21 mouse cellular contexts compared by ENCODE assay signal in genomic region chr7:34308586-34308985, GRCm38 (mm10). TPM values are rescaled to one million over a fixed set of nuclear protein-coding genes. Genes with fewer than 3 reads are reported as not detected.
A peak's percentile ranks its signal among the peaks of the same experiment; 100 is the strongest.
DNase-seq lines count a peak whose midpoint lies in the region; ATAC-seq and TF ChIP-seq lines count a peak whose summit lies in the region.
"Had no signal": no experiment of that assay in that cellular context is flagged by ENCODE, and none has a peak within 500 bp of the region (broad histone marks: within the 10 kb centered on the region; RNA-seq: fewer than 3 reads in every experiment).

No protein-coding gene starts in this region.

- H3K4me1 ChIP-seq in heart, embryonic 12.5 days (replicated peaks), result peaks cover 61% of the 10 kb centered on the region
- peaks cover 11% of the 10 kb centered on the region for H3K4me1 ChIP-seq in kidney, postnatal 0 days (replicated peaks; ENCODE audit: insufficient read depth, low read length)
- peaks cover 29% of the 10 kb centered on the region for H3K4me1 ChIP-seq in lung, embryonic 16.5 days (replicated peaks; ENCODE audit: control insufficient read depth, insufficient read depth, low read length)
- peaks cover 31% of the 10 kb centered on the region for H3K4me1 ChIP-seq in liver, embryonic 15.5 days (replicated peaks)

- no peak for ATAC-seq in heart, embryonic 12.5 days (ENCODE audit: insufficient number of reproducible peaks, low FRiP score)
- ATAC-seq in kidney, postnatal 0 days (replicated peaks; ENCODE audit: low FRiP score, low read depth), result no peak
- no peak for ATAC-seq in lung, embryonic 16.5 days (ENCODE audit: low read depth)
- ATAC-seq in liver, embryonic 15.5 days (ENCODE audit: insufficient read depth), result no peak
- ATAC-seq: hindbrain, postnatal 0 days; midbrain, embryonic 15.5 days had no signal

- 0 out of 2 replicates have a peak overlapping the region, but pooled peaks have one; percentile 16 for H3K9ac ChIP-seq in heart, embryonic 12.5 days
- no peak overlapping the region for H3K9ac ChIP-seq in kidney, postnatal 0 days (ENCODE audit: low read depth, low read length)
- H3K9ac ChIP-seq in lung, embryonic 16.5 days (ENCODE audit: low read length), result no peak overlapping the region
- H3K9ac ChIP-seq in liver, embryonic 15.5 days, result no peak overlapping the region
- H3K9ac ChIP-seq: embryonic facial prominence, embryonic 12.5 days; midbrain, embryonic 15.5 days; stomach, embryonic 15.5 days had no signal

- peaks cover 5% of the 10 kb centered on the region; the same call in 1 of the 2 replicates for H3K36me3 ChIP-seq in heart, embryonic 12.5 days
- H3K36me3 ChIP-seq in kidney, postnatal 0 days (ENCODE audit: insufficient read depth, low read length), result no peaks in the 10 kb centered on the region
- H3K36me3 ChIP-seq in lung, embryonic 16.5 days (ENCODE audit: control insufficient read depth, insufficient read depth, low read length), result no peaks in the 10 kb centered on the region
- H3K36me3 ChIP-seq in liver, embryonic 15.5 days (replicated peaks), result 0 out of 2 replicates have a peak, but pooled peaks cover 4% of the 10 kb centered on the region
- H3K36me3 ChIP-seq: embryonic facial prominence, embryonic 12.5 days; midbrain, embryonic 15.5 days; stomach, embryonic 15.5 days had no signal

- peak overlapping the region; percentile 42 for H3K4me2 ChIP-seq in heart, embryonic 12.5 days
- H3K4me2 ChIP-seq in kidney, postnatal 0 days (ENCODE audit: low read length), result peak overlapping the region; percentile 22; the same call in 1 of the 2 replicates
- peak overlapping the region; percentile 28; the same call in 1 of the 2 replicates for H3K4me2 ChIP-seq in lung, embryonic 16.5 days (ENCODE audit: low read depth, low read length)
- H3K4me2 ChIP-seq in liver, embryonic 15.5 days, result no peak overlapping the region
- H3K4me2 ChIP-seq: embryonic facial prominence, embryonic 12.5 days; midbrain, embryonic 15.5 days; stomach, embryonic 15.5 days had no signal

- H3K27me3 ChIP-seq in heart, embryonic 12.5 days (replicated peaks), result no peaks in the 10 kb centered on the region
- H3K27me3 ChIP-seq in kidney, postnatal 0 days (ENCODE audit: insufficient read depth, low read length), result no peaks in the 10 kb centered on the region
- H3K27me3 ChIP-seq in lung, embryonic 16.5 days (ENCODE audit: control insufficient read depth, insufficient read depth, low read depth, low read length), result no peaks in the 10 kb centered on the region
- no peaks in the 10 kb centered on the region for H3K27me3 ChIP-seq in liver, embryonic 15.5 days
- H3K27me3 ChIP-seq: embryonic facial prominence, embryonic 12.5 days; midbrain, embryonic 15.5 days; stomach, embryonic 15.5 days had no signal

- no peak for TF ChIP-seq CTCF in kidney, postnatal 0 days (IDR thresholded peaks at IDR 0.05; ENCODE audit: low read depth)

- 17% methylated on average over 5 of the region's 5 CpGs for WGBS in heart, embryonic 12.5 days
- WGBS in kidney, postnatal 0 days, result 70% methylated on average over 5 of the region's 5 CpGs
- WGBS in lung, embryonic 16.5 days, result 39% methylated on average over 5 of the region's 5 CpGs
- WGBS in liver, embryonic 15.5 days (ENCODE audit: insufficient replicate concordance), result 63% methylated on average over 5 of the region's 5 CpGs

- H3K9me3 ChIP-seq in heart, embryonic 12.5 days (replicated peaks), result no peaks in the 10 kb centered on the region
- no peaks in the 10 kb centered on the region for H3K9me3 ChIP-seq in kidney, postnatal 0 days (replicated peaks; ENCODE audit: low read length)
- H3K9me3 ChIP-seq in lung, embryonic 16.5 days (ENCODE audit: control insufficient read depth, low read length), result no peaks in the 10 kb centered on the region
- no peaks in the 10 kb centered on the region for H3K9me3 ChIP-seq in liver, embryonic 15.5 days (replicated peaks)
- H3K9me3 ChIP-seq: embryonic facial prominence, embryonic 12.5 days; midbrain, embryonic 15.5 days; stomach, embryonic 15.5 days had no signal

- no peak for DNase-seq in heart, adult 8-10 months (ENCODE audit: low spot score)
- DNase-seq in kidney, postnatal 0 days (ENCODE audit: low spot score), result no peak
- no peak for DNase-seq in kidney, postnatal 14 days
- DNase-seq in lung, postnatal 36 days, result no peak
- DNase-seq in adrenal gland, postnatal 10 days, result no peak
- DNase-seq: cerebellum, adult 11-12 months; kidney, postnatal 4 days; layer of hippocampus, postnatal 36 days; right cerebral cortex, adult 18-20 months; spleen, adult 18-20 months; thymus, postnatal 36 days had no signal

- peak overlapping the region; percentile 80 for H3K27ac ChIP-seq in heart, embryonic 12.5 days (ENCODE audit: poor library complexity, severe bottlenecking)
- peak overlapping the region; percentile 51; the same call in 1 of the 2 replicates for H3K27ac ChIP-seq in kidney, postnatal 0 days
- H3K27ac ChIP-seq in lung, embryonic 16.5 days (ENCODE audit: low read length), result peak overlapping the region; percentile 65
- H3K27ac ChIP-seq in liver, embryonic 15.5 days (replicated peaks), result 0 out of 2 replicates have a peak overlapping the region, but pooled peaks have one; percentile 19
- H3K27ac ChIP-seq: embryonic facial prominence, embryonic 12.5 days; hindbrain, postnatal 0 days; midbrain, embryonic 15.5 days; stomach, embryonic 15.5 days had no signal

- H3K4me3 ChIP-seq in heart, embryonic 12.5 days, result no peak overlapping the region
- no peak overlapping the region for H3K4me3 ChIP-seq in kidney, postnatal 0 days (replicated peaks; ENCODE audit: low read depth, low read length)
- no peak overlapping the region for H3K4me3 ChIP-seq in lung, embryonic 16.5 days (ENCODE audit: low read length)
- H3K4me3 ChIP-seq in liver, embryonic 15.5 days (replicated peaks), result no peak overlapping the region
- H3K4me3 ChIP-seq: embryonic facial prominence, embryonic 12.5 days; midbrain, embryonic 15.5 days; stomach, embryonic 15.5 days had no signal

RNA-seq across cellular contexts. Expression of gene 4931406P16Rik, which starts 4.8 kb away (rescaled TPM):
- polyA plus RNA-seq in heart, embryonic 12.5 days (2016; fragmentation: Nextera tagmentation; extraction: Ambion mirVana), result 50.3 and 53.7 TPM in 2 replicates
- 10 to 100 TPM; 38.7 to 43.4 (median 41.0) TPM for total RNA-seq in heart, adult 8-10 months (2022)
- polyA plus RNA-seq in kidney, postnatal 0 days (2015; fragmentation: Nextera tagmentation; extraction: Ambion mirVana), result 39.1 and 41.2 TPM in 2 replicates
- 57.6 and 63.8 TPM in 2 replicates for polyA plus RNA-seq in lung, embryonic 16.5 days (2015; fragmentation: Nextera tagmentation; extraction: Ambion mirVana)
- polyA plus RNA-seq in liver, embryonic 15.5 days (2015; fragmentation: Nextera tagmentation; extraction: Ambion mirVana), result 12.9 and 14.4 TPM in 2 replicates
- 100 to 1,000 TPM in 1 of 2 experiments, 10 to 100 TPM in 1; 89.4 to 114 TPM for total RNA-seq in adrenal gland, postnatal 10 days (2021)

RNA-seq across cellular contexts. Expression of gene Gm6096, which starts 57.7 kb away (rescaled TPM):
- polyA plus RNA-seq in heart, embryonic 12.5 days (2016; fragmentation: Nextera tagmentation; extraction: Ambion mirVana), result 0.86 TPM in 1 of 2 replicates, not detected in the other
- not detected for total RNA-seq in heart, adult 8-10 months (2022)
- 0.32 TPM in 1 of 2 replicates, not detected in the other for polyA plus RNA-seq in kidney, postnatal 0 days (2015; fragmentation: Nextera tagmentation; extraction: Ambion mirVana)
- polyA plus RNA-seq in lung, embryonic 16.5 days (2015; fragmentation: Nextera tagmentation; extraction: Ambion mirVana), result not detected in 2 replicates
- polyA plus RNA-seq in liver, embryonic 15.5 days (2015; fragmentation: Nextera tagmentation; extraction: Ambion mirVana), result not detected in 2 replicates
- total RNA-seq in adrenal gland, postnatal 10 days (2021), result not detected
- total RNA-seq: ES-E14; gastrocnemius, postnatal 4 days; hindbrain, postnatal 0 days; layer of hippocampus, postnatal 36 days had no signal
- polyA plus RNA-seq: embryonic facial prominence, embryonic 12.5 days; hindbrain, postnatal 0 days; limb, embryonic 11.5 days; midbrain, embryonic 15.5 days; stomach, embryonic 15.5 days had no signal

Comparison
In these comparisons a context has a peak if more than half of its experiments do, and no peak if none do; other contexts are left out.
1. H3K27ac ChIP-seq: peak in every context shown above with its lines; median percentile 80 in heart, embryonic 12.5 days; 65 in lung, embryonic 16.5 days; 51 in kidney, postnatal 0 days; 19 in liver, embryonic 15.5 days.